Mouse (Mus musculus) c-Kit-negative CD71-positive TER-119-positive erythroid progenitor cells, embryonic 14.5 days (primary cell): Measurements from ENCODE around the gene Cdh1.
"Not testable (repeated sequence)": the region's sequence is repeated elsewhere in the genome, so short reads cannot be mapped to it uniquely, and the experiment has no call there.

Source experiments
- DNase-seq: peaks from one replicate; pipeline ENCODE4 v3.0.0-alpha.2; 2013; ENCODE audit warnings: low read depth, low spot score

Cdh1 gene

GRCm38 (mm10) chr8:106603131-106603819, at the start of gene Cdh1:
Gene Cdh1 (plus strand): TSS chr8:106603351.
- no peak for DNase-seq

GRCm38 (mm10) chr8:106554011-106554410, 49.1 kb upstream of the Cdh1 start:
- no peak for DNase-seq

- DNase-seq: no peak
Observed at GRCm38 (mm10) chr8:106556068-106556645, 47.0 kb upstream of the Cdh1 start.

- DNase-seq: no peak
Observed at GRCm38 (mm10) chr8:106559844-106560243, 43.3 kb upstream of the Cdh1 start.

- DNase-seq: peak; percentile 3
Observed at GRCm38 (mm10) chr8:106561097-106561865, 41.9 kb upstream of the Cdh1 start.

GRCm38 (mm10) chr8:106563691-106564182, 39.4 kb upstream of the Cdh1 start:
- no peak for DNase-seq

- no peak for DNase-seq
Observed at GRCm38 (mm10) chr8:106569006-106569405, 34.1 kb upstream of the Cdh1 start.

- no peak for DNase-seq
Observed at GRCm38 (mm10) chr8:106570386-106570785, 32.8 kb upstream of the Cdh1 start.

- DNase-seq: no peak
Observed at GRCm38 (mm10) chr8:106571551-106572172, 31.5 kb upstream of the Cdh1 start.

- DNase-seq: not testable (repeated sequence)
Observed at GRCm38 (mm10) chr8:106572175-106572574, 31.0 kb upstream of the Cdh1 start.

- DNase-seq: not testable (repeated sequence)
Observed at GRCm38 (mm10) chr8:106573168-106573567, 30.0 kb upstream of the Cdh1 start, which contains the start of gene Gm10073. Gene Gm10073 (minus strand): TSS chr8:106573461.

GRCm38 (mm10) chr8:106574283-106574682, 28.9 kb upstream of the Cdh1 start:
- DNase-seq: no peak

- no peak for DNase-seq
Observed at GRCm38 (mm10) chr8:106576849-106577555, 26.1 kb upstream of the Cdh1 start.

- no peak for DNase-seq
Observed at GRCm38 (mm10) chr8:106579510-106579909, 23.6 kb upstream of the Cdh1 start.

- DNase-seq: no peak
Observed at GRCm38 (mm10) chr8:106581344-106582088, 21.6 kb upstream of the Cdh1 start.

GRCm38 (mm10) chr8:106584942-106585670, 18.0 kb upstream of the Cdh1 start:
- DNase-seq: no peak

GRCm38 (mm10) chr8:106585671-106586037, 17.5 kb upstream of the Cdh1 start:
- DNase-seq: no peak

GRCm38 (mm10) chr8:106586896-106587295, 16.3 kb upstream of the Cdh1 start:
- DNase-seq: no peak

GRCm38 (mm10) chr8:106588443-106589431, 14.4 kb upstream of the Cdh1 start:
- no peak for DNase-seq
